Mouse (Mus musculus) left cerebral cortex, adult 8-10 months (tissue): ENCODE results near the gene Gper1. TPM values are rescaled to one million over a fixed set of nuclear protein-coding genes. Genes with fewer than 3 reads are reported as not detected.

Source experiments
- DNase-seq, 2 experiments: peaks; one replicate each; pipeline ENCODE4 v3.0.0; 2022; ENCODE audit warnings: low spot score in 2 of 2
- total RNA-seq, 4 experiments: library from RNA; stranded (reverse); gene quantifications; 2 replicates each; pipeline ENCODE4 v1.2.4; 2022

The Gper1 gene
- total RNA-seq, 4 experiments from 2014 or later: 2.5 to 3.7 (median 3.3) TPM

DNA sequence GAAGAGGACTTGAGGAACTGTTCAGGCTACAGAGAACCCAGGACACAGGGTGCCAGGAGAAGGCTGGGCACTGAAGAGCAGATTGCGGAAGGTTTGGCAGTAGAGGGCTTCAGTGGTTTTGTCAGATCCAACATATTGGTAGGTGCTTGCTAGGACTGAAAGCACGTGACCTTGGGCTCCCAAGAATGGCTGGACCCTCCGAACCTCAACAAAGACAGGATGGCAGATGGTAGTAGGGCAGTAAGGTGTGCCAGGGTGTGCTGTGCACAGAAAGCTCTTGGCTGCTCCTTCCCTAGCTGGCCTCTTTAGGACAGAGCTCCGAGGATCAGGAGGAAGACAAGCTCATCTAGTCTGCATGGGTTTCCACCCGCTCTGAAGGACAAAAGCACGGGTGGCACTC, 11.8 kb upstream of the Gper1 start:
- no peak for DNase-seq

DNA sequence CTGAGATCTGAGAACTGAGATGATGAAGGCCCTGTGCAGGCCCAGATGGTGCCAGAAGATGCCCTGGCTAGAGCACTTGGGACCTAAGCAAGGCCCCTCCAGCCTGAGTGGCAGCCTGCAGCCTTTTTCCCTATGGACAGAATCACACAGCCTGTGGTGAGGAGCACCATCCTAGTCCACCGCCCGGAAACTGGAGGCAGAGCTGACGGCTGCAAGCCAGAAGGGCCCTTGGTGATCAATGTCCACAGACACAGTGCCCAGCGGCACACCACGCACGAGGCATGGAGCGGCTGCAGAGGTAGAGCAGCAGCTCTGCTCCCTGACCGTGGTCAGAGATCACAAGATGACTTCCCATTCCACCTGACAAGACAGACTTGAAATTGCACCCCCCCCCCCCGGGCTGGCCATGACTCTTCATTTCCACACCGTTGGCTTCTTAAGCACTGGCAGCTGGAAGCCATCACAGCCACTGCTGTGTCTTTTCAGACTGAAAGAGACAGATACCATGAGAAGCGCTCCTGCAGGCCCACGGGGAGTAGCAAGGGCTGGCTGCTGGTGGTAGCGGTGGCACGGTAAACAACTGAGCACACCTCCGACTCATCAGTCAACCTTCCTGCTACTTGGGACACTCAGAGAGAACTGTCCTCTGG, 11.2 kb upstream of the Gper1 start:
- no peak for DNase-seq

- no peak for DNase-seq
Observed at GRCm38 (mm10) chr5:139413545-139413944, 9.4 kb upstream of the Gper1 start.

DNA sequence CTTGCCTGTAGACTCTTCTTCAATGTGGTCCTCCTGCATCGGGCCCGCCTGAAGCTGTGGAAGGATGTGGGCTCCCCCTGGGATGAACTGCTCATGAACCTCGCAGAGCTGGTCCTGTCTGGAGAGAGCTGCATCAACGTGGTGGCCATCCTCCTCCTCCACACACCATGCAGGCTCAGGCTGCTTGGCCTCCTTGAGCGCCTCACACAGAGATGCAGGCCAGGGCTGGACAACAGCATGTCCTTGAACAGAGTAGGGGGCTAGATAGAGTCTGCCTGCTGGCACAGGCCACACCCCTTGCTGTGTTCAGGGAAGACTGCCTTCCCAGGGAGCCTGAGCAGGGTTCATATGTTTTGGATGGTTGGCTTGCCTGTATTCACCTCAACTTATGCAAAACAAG, 8.0 kb upstream of the Gper1 start:
- DNase-seq: no peak

DNA sequence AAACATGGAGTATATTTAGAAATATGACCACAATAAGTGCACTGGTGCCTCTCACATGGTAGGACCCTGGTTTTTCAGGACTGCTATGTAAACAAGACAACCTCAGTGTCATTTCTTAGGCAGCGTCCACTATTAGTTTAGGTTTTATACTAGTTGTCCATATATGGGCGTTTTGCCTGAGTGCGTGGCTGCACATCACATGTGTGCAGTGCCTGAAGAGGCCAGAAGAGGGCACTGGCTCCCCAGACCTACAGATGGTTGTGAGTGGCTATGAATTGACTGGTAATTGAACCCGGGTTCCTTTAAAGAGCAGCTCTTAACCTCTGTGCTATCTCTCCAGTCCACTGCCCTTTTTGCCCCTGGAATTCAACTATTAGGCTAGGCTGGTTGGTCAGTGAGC, 6.0 kb upstream of the Gper1 start:
- DNase-seq: no peak

GRCm38 (mm10) chr5:139417480-139417879, 5.5 kb upstream of the Gper1 start:
- no peak for DNase-seq

DNA sequence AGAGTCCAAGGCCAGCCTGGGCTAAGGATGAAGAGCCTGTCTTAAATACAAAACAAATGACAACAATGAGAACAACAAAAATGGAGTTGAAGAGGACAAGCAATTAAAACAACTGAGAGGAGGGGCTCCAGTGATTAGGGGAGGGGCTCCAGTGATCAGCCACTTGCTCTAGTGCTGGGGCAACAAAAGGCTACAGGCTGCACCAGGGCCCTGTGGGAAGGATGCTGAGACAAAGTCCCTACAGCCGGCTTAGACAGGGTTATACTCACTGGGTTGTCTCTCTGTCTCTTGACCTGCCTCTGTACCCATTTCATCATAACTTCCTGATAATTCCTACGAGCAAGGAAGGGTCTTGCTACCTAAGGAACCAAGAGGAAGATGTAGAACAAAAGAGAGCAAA, 4.8 kb upstream of the Gper1 start:
- DNase-seq: no peak

DNA sequence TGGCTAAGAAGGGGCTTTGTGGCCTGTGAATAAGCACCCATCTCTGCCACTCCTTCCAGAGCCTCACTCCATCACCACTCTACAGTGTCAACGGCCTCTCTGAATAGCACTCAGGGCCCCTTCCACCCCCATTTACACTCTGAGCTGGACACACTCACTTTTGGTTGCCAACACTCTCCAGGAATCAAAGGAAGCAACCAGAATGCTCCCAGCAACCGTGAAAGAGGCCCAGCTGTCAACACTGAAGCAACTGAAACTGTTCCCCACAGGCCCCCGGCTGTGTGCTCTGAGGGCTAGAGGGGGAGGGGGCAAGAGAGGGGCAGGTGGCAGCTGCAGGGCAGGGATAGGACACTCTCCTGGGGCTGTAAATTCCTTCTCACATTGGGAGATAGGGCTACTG, 4.3 kb upstream of the Gper1 start:
- no peak for DNase-seq

GRCm38 (mm10) chr5:139425198-139425597, 2.2 kb downstream of the Gper1 start:
- no peak for DNase-seq

GRCm38 (mm10) chr5:139427001-139427400, 4.0 kb downstream of the Gper1 start:
- no peak for DNase-seq

GRCm38 (mm10) chr5:139427989-139428388, 5.0 kb downstream of the Gper1 start:
- DNase-seq: no peak

DNA sequence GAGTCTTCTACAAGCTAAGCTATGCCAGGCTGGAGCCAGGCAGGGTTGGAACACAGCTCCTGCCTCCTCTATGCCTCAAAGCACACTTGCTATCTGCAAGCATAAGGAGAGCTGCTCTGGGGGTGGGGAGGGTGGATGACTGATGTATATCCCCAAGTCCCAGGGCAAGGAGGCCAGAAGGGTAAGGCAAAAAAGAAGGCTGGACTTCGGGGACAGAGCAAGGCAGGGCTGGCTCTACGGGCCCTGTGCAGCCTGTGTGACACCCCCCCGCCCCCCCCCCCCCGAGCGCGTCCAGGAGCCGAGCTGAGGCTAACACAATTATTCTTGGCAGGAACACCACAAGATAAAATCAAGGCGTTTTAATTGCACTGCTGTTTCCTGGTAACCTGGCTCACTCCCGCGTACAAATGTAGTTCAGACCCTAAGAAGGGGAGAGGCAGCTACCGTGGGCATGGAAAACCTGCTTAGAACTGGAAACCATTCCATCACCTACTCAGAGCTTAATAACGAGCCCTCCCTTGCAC, 6.9 kb downstream of the Gper1 start:
- no peak for DNase-seq

GRCm38 (mm10) chr5:139432333-139432732, 9.4 kb downstream of the Gper1 start:
- no peak for DNase-seq

GRCm38 (mm10) chr5:139432747-139433508, 10.0 kb downstream of the Gper1 start:
- no peak for DNase-seq

DNA sequence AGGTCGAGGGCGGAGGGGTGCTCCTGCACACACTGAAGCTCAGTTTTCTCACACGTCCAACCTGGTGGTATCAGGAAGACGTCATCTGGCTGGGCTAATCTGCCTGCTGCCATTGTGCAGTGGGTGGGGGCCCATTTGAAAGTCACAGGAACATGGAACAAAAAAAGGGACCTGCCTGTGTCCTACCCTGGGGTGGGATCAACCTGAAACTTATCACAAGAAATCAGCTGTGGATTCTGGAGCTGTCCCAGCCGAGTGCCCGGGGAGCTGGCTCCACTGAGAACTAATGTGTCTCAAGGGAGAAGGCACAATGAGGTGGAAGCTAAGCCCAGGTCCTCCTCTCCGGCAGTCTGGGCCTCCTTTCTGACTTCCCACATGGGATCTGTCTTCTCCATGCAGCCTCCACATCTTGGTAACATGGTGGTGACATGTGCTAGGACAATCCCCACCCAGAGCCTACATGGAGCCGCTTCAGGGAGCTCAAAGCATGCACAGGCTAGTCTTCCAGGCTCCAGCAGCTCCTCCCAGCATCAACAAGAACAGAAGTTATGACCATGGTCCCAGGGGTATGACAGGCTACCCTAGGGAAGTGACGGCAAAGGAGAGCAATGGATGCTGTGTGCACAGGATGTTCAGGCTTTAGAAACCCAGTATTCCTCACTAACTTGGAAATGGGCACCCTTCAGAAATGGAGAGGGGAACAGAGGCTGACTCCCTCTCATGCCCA, 11.1 kb downstream of the Gper1 start:
- DNase-seq: no peak

DNA sequence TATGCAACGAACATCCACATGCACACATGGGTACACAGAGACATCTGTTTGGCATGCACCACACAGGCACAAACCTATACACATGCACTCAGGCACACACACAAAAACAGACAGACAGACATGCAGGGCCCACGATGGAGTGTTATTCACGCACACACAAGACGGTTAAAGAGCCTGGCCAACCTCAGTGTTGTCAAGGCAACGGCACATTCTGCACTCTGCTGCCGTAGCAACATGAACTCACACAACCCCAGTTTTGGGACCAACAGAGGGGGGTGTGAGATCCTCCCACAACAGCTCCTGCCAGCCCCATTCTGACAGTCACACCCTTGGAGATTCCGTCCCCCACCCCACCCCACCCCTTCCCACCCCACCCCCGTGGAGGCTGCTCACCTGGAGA, 12.0 kb downstream of the Gper1 start:
- DNase-seq: peak in 1 of 2 experiments; percentile 84

DNA sequence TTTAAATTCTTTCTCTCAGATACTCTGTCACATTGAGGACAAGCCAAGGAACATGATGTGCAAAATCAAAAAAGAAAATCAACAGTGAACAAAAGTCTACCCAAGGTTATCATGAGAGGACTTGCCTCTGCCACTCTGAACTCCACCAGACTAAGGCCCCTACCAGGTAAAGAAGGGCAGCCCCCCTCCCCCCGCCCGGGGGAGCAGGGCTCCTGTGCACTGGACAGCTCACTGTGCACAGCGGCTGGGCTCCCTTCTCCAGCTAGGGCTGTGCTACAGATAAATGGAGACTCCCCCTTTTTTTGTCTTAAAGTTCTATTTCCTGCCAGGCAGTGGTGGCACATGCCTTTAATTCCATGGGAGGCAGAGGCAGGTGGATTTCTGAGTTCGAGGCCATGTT, 14.8 kb downstream of the Gper1 start:
- no peak for DNase-seq

DNA sequence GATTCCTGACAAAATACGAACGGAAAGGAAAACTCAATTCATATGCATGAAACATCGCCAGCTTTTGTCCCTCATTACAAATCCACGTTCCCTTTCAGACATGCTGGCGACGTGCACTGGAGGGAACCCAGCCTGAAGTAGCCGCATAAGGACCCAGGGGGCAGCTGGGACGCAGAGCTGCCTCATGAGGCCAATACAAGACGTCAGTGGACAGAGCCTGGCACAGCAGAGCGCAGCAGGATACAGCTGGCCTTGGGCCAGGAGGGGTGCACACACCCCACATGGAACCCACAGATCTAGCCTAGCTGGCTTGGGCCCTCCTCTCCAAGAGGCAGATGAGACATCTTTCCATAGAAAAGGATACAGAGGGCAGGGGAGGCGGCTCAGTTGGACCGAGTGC, 15.5 kb downstream of the Gper1 start:
- no peak for DNase-seq

DNA sequence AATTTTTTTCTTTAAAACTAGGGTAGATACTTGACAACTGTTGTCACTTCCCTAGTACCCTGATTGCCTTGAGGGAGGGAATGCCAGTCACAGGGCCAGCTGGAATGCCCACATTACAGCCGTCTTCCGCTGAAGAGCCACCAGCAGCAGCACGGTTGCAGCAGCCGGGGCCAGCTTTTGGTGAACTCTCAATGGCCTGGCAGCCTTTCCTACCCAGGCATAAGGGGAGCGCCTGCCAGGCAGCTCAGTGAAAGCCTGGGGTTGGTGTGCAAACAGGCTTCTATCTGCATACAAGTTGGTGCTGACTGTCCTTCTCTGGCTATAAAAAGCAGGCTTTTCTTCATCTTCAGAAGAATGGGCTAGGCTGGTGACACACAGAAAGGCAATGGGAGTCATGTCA, 17.5 kb downstream of the Gper1 start:
- no peak for DNase-seq

DNA sequence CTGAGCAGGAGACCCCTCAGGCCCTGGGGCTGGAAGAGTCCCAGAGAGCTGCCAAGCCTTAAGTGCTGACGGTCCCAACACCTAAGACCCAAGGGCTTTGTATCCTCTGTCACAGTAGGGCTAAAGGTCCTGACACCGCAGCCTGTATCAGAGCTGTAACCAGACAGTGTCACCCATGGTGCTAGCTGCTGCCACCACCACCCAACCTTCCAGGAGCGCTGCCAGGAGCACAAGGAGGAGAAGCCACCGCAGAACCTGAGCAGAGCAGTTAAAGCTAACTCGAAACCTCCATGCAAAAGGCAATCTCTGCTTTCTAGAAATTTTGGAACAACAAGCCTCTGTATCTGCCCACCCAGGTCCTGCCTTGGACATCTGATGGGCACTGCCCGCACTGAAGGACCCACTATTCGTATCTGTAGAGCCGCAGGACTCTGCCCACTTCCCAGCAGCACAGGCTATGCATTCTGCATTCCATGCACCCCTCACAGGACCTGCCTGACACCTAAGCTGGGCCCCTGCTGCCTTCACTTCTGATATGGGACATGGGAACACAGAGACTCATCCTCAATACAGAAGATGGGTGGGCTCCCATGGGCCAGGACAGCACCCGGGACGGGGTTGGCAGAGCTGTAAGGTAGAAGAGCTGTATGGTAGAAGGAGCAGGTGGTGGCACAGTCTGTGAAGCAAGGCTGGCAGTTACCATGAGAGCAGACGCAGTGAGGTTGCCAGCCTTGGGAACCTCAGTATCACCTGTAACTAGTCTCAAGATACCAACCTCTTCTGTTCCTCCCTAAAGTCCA, 18.2 kb downstream of the Gper1 start:
- no peak for DNase-seq

- DNase-seq: no peak
Observed at GRCm38 (mm10) chr5:139441726-139442018, 18.7 kb downstream of the Gper1 start.

DNA sequence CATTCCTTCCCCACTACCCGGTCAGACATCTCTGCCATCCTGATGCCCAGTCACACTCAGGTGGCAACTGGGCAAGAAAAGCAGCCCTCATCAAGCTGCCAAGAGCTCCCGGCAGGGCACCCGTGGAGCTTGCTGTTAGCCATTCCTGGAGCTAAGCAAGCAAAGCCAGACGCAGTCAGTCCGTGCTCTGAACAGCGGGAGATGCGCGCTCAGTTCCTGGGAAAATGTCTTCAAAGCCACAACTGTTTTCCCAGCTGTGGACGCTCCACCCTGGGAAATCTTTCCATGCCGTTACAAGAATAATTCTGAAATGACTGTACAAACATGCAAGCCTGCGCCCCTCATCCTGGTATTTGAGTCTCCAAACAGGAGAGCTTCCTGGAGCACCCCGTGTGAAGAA, 19.5 kb downstream of the Gper1 start:
- DNase-seq: no peak
